Mouse (Mus musculus) liver, embryonic 12.5 days (tissue): ENCODE data around the gene Plcb4. TPM values are rescaled to one million over a fixed set of nuclear protein-coding genes. Genes with fewer than 3 reads are reported as not detected.

Experiments
- ATAC-seq: fragments of 200-750 bp; cut with Nextera tagmentation; 2 replicates; pipeline ENCODE4 v1.8.0; 2017; ENCODE audit warnings: moderate number of reproducible peaks, mild to moderate bottlenecking, moderate library complexity
- H3K27ac ChIP-seq: fragments of 300-500 bp; sonication (generic); 2 replicates; pipeline ENCODE4 v1.5.1; 2016; ENCODE audit warnings: mild to moderate bottlenecking
- H3K27me3 ChIP-seq: fragments of 300-500 bp; sonication (generic); replicated peaks from 2 replicates; pipeline ENCODE4 v1.6.1; 2016; ENCODE audit warnings: mild to moderate bottlenecking, moderate library complexity
- H3K36me3 ChIP-seq: fragments of 300-500 bp; sonication (generic); 2 replicates; pipeline ENCODE4 v1.6.1; 2016; ENCODE audit warnings: mild to moderate bottlenecking, moderate library complexity
- H3K4me1 ChIP-seq: fragments of 300-500 bp; sonication (generic); 2 replicates; pipeline ENCODE4 v1.6.1; 2016
- H3K4me2 ChIP-seq: fragments of 300-500 bp; sonication (generic); 2 replicates; pipeline ENCODE4 v1.6.1; 2016; ENCODE audit warnings: mild to moderate bottlenecking, moderate library complexity
- H3K4me3 ChIP-seq: fragments of 300-500 bp; sonication (generic); 2 replicates; pipeline ENCODE4 v1.5.1; 2016; ENCODE audit warnings: mild to moderate bottlenecking, moderate library complexity
- H3K9ac ChIP-seq: fragments of 300-500 bp; sonication (generic); 2 replicates; pipeline ENCODE4 v1.6.1; 2016; ENCODE audit warnings: mild to moderate bottlenecking, moderate library complexity
- H3K9me3 ChIP-seq: fragments of 300-500 bp; sonication (generic); replicated peaks from 2 replicates; pipeline ENCODE4 v1.6.1; 2016; ENCODE audit warnings: mild to moderate bottlenecking, moderate library complexity
- WGBS: fragments of 180-500 bp; shearing (Covaris S2); methylation state at CpG from one replicate; pipeline ENCODE4 v1.1.7; 2016; ENCODE audit not compliant: insufficient replicate concordance; 5-methylcytosine and 5-hydroxymethylcytosine counted together
- polyA plus RNA-seq: library from polyadenylated mRNA; unstranded; fragments of >200 nt; fragmentation: Nextera tagmentation; extraction: Ambion mirVana; gene quantifications from 2 replicates; pipeline ENCODE4 v1.2.1, GENCODE M21; 2016

Plcb4 gene
- polyA plus RNA-seq, 1 experiment from 2014 or later: 5.8 TPM

- Histone ChIP-seq H3K4me1 (no peaks in the 10 kb centered on the region), H3K27me3 (no peaks in the 10 kb centered on the region), H3K9ac (no peak overlapping the region), H3K36me3 (no peaks in the 10 kb centered on the region), H3K4me3 (no peak overlapping the region), H3K4me2 (no peak overlapping the region), H3K27ac (no peak overlapping the region), H3K9me3 (no peaks in the 10 kb centered on the region)
- 47% methylated on average over 3 of the region's 3 CpGs for WGBS
- no peak for ATAC-seq
These were observed 7.9 kb upstream of the Plcb4 start for GRCm38 (mm10) chr2:135650885-135651284.

- Histone ChIP-seq H3K36me3 (no peaks in the 10 kb centered on the region), H3K27ac (no peak overlapping the region), H3K4me2 (no peak overlapping the region), H3K9me3 (no peaks in the 10 kb centered on the region), H3K9ac (no peak overlapping the region), H3K4me3 (no peak overlapping the region), H3K27me3 (no peaks in the 10 kb centered on the region), H3K4me1 (no peaks in the 10 kb centered on the region)
- 82% methylated on average over 6 of the region's 6 CpGs for WGBS
- ATAC-seq: no peak
These were observed 6.8 kb upstream of the Plcb4 start for GRCm38 (mm10) chr2:135652040-135652439.

GRCm38 (mm10) chr2:135652451-135652850 lies 6.4 kb upstream of the Plcb4 start:
- no peak overlapping the region for H3K9ac ChIP-seq
- H3K27ac ChIP-seq: no peak overlapping the region
- no peak for ATAC-seq
- no peaks in the 10 kb centered on the region for H3K36me3 ChIP-seq
- no peaks in the 10 kb centered on the region for H3K27me3 ChIP-seq
- no peaks in the 10 kb centered on the region for H3K9me3 ChIP-seq
- no peak overlapping the region for H3K4me3 ChIP-seq
- H3K4me1 ChIP-seq: no peaks in the 10 kb centered on the region
- 83% methylated on average over 4 of the region's 4 CpGs for WGBS
- no peak overlapping the region for H3K4me2 ChIP-seq

- H3K27me3 ChIP-seq: peaks cover 11% of the 10 kb centered on the region
- H3K9me3 ChIP-seq: no peaks in the 10 kb centered on the region
- H3K9ac ChIP-seq: no peak overlapping the region
- H3K4me1 ChIP-seq: no peaks in the 10 kb centered on the region
- no peaks in the 10 kb centered on the region for H3K36me3 ChIP-seq
- no peak for ATAC-seq
- H3K4me2 ChIP-seq: no peak overlapping the region
- 73% methylated on average over 1 of the region's 1 CpGs for WGBS
- H3K4me3 ChIP-seq: no peak overlapping the region
- H3K27ac ChIP-seq: no peak overlapping the region
These were observed 2.9 kb upstream of the Plcb4 start for GRCm38 (mm10) chr2:135655948-135656347.

GRCm38 (mm10) chr2:135656586-135656985 lies 2.2 kb upstream of the Plcb4 start:
- H3K36me3 ChIP-seq: no peaks in the 10 kb centered on the region
- no peak overlapping the region for H3K4me2 ChIP-seq
- H3K9me3 ChIP-seq: no peaks in the 10 kb centered on the region
- 57% methylated on average over 6 of the region's 6 CpGs for WGBS
- no peak overlapping the region for H3K4me3 ChIP-seq
- no peak overlapping the region for H3K9ac ChIP-seq
- no peaks in the 10 kb centered on the region for H3K4me1 ChIP-seq
- H3K27me3 ChIP-seq: peaks cover 11% of the 10 kb centered on the region
- ATAC-seq: no peak
- no peak overlapping the region for H3K27ac ChIP-seq

GRCm38 (mm10) chr2:135659391-135660180 lies 775 bp downstream of the Plcb4 start:
- H3K9me3 ChIP-seq: no peaks in the 10 kb centered on the region
- H3K9ac ChIP-seq: peak overlapping the region; percentile 85
- no peaks in the 10 kb centered on the region for H3K4me1 ChIP-seq
- peaks cover 11% of the 10 kb centered on the region for H3K27me3 ChIP-seq
- H3K36me3 ChIP-seq: no peaks in the 10 kb centered on the region
- peak overlapping the region; percentile 94 for H3K4me2 ChIP-seq
- H3K27ac ChIP-seq: peak overlapping the region; percentile 81
- WGBS: under 1% methylated on average over 47 of the region's 97 CpGs
- ATAC-seq: peak; percentile 71
- peak overlapping the region; percentile 76 for H3K4me3 ChIP-seq

GRCm38 (mm10) chr2:135660816-135661215 lies 2.0 kb downstream of the Plcb4 start:
- H3K27ac ChIP-seq: no peak overlapping the region
- H3K4me2 ChIP-seq: no peak overlapping the region
- ATAC-seq: no peak
- no peaks in the 10 kb centered on the region for H3K36me3 ChIP-seq
- no peak overlapping the region for H3K4me3 ChIP-seq
- WGBS: 53% methylated on average over 4 of the region's 4 CpGs
- H3K27me3 ChIP-seq: peaks cover 11% of the 10 kb centered on the region
- no peaks in the 10 kb centered on the region for H3K9me3 ChIP-seq
- H3K4me1 ChIP-seq: no peaks in the 10 kb centered on the region
- H3K9ac ChIP-seq: no peak overlapping the region

- Histone ChIP-seq H3K4me1 (no peaks in the 10 kb centered on the region), H3K4me2 (no peak overlapping the region), H3K9ac (no peak overlapping the region), H3K9me3 (no peaks in the 10 kb centered on the region), H3K4me3 (no peak overlapping the region), H3K27me3 (peaks cover 10% of the 10 kb centered on the region), H3K36me3 (no peaks in the 10 kb centered on the region), H3K27ac (no peak overlapping the region)
- ATAC-seq: no peak
- 42% methylated on average over 1 of the region's 1 CpGs for WGBS
These were observed 5.0 kb downstream of the Plcb4 start for GRCm38 (mm10) chr2:135663785-135664184.

- no peak overlapping the region for H3K9ac ChIP-seq
- no peaks in the 10 kb centered on the region for H3K4me1 ChIP-seq
- no peaks in the 10 kb centered on the region for H3K9me3 ChIP-seq
- H3K4me3 ChIP-seq: no peak overlapping the region
- H3K4me2 ChIP-seq: no peak overlapping the region
- H3K27me3 ChIP-seq: no peaks in the 10 kb centered on the region
- H3K36me3 ChIP-seq: no peaks in the 10 kb centered on the region
- no peak for ATAC-seq
- 82% methylated on average over 2 of the region's 2 CpGs for WGBS
- no peak overlapping the region for H3K27ac ChIP-seq
These were observed 8.7 kb downstream of the Plcb4 start for GRCm38 (mm10) chr2:135667496-135667895.

GRCm38 (mm10) chr2:135672459-135673104 lies 13.8 kb downstream of the Plcb4 start:
- ATAC-seq: no peak
- H3K27ac ChIP-seq: no peak overlapping the region
- 72% methylated on average over 10 of the region's 10 CpGs for WGBS

GRCm38 (mm10) chr2:135673649-135674048 lies 14.8 kb downstream of the Plcb4 start:
- Histone ChIP-seq H3K4me3 (no peak overlapping the region), H3K9me3 (no peaks in the 10 kb centered on the region), H3K27me3 (no peaks in the 10 kb centered on the region), H3K9ac (no peak overlapping the region), H3K4me1 (no peaks in the 10 kb centered on the region), H3K27ac (no peak overlapping the region), H3K36me3 (no peaks in the 10 kb centered on the region), H3K4me2 (no peak overlapping the region)
- 82% methylated on average over 8 of the region's 8 CpGs for WGBS
- no peak for ATAC-seq

More at GRCm38 (mm10) chr2:135672459-135673104, 13.8 kb downstream of the Plcb4 start:
- Histone ChIP-seq H3K27me3 (no peaks in the 10 kb centered on the region), H3K9me3 (no peaks in the 10 kb centered on the region), H3K4me1 (no peaks in the 10 kb centered on the region), H3K4me2 (no peak overlapping the region), H3K36me3 (no peaks in the 10 kb centered on the region), H3K9ac (no peak overlapping the region), H3K4me3 (no peak overlapping the region)

GRCm38 (mm10) chr2:135675284-135675683 lies 16.5 kb downstream of the Plcb4 start:
- Histone ChIP-seq H3K9me3 (no peaks in the 10 kb centered on the region), H3K27ac (no peak overlapping the region), H3K4me3 (no peak overlapping the region), H3K27me3 (no peaks in the 10 kb centered on the region), H3K9ac (no peak overlapping the region), H3K4me2 (no peak overlapping the region), H3K4me1 (peaks cover 5% of the 10 kb centered on the region; the same call in 1 of the 2 replicates), H3K36me3 (no peaks in the 10 kb centered on the region)
- ATAC-seq: no peak
- WGBS: 81% methylated on average over 5 of the region's 5 CpGs
